Mouse (Mus musculus): ENCODE measurements around the gene Gabbr2. TPM values are rescaled to one million over a fixed set of nuclear protein-coding genes. Genes with fewer than 3 reads are reported as not detected.

The Gabbr2 gene
- polyA plus RNA-seq, 1 experiment, result not detected

- Histone ChIP-seq H3K4me3 (ENCODE audit: insufficient read depth, poor library complexity, severe bottlenecking) (no peak overlapping the region), H3K27me3 (ENCODE audit: control insufficient read depth, insufficient read depth, insufficient read length) (no peaks in the 10 kb centered on the region), H3K79me3 (ENCODE audit: low read depth) (no peaks in the 10 kb centered on the region), H3K79me2 (ENCODE audit: control insufficient read depth, insufficient read depth) (no peaks in the 10 kb centered on the region), H3ac (ENCODE audit: control insufficient read depth, insufficient read length, low read depth) (no peak overlapping the region), H3K36me3 (ENCODE audit: control insufficient read depth, insufficient read depth) (no peaks in the 10 kb centered on the region)
- TF ChIP-seq MAX (IDR thresholded peaks at IDR 0.05), result no peak
- no peak for TF ChIP-seq MYOG (IDR thresholded peaks at IDR 0.05; ENCODE audit: control insufficient read depth, extremely low read depth, insufficient read length)
- no peak for TF ChIP-seq FOSL1 (IDR thresholded peaks at IDR 0.05; ENCODE audit: insufficient read depth, low read length, poor library complexity, severe bottlenecking)
- no peak for TF ChIP-seq CEBPB (IDR thresholded peaks at IDR 0.05; ENCODE audit: low read depth)
- no peak for TF ChIP-seq USF1 (IDR thresholded peaks at IDR 0.05; ENCODE audit: low read depth)
- TF ChIP-seq CTCF (IDR thresholded peaks at IDR 0.05; ENCODE audit: control insufficient read depth, insufficient read depth, insufficient read length), result no peak
- no peak for TF ChIP-seq MYOD1 (IDR thresholded peaks at IDR 0.05; ENCODE audit: control insufficient read depth, insufficient read length, low read depth)
Measured at GRCm38 (mm10) chr4:47028791-47029190, 37.1 kb upstream of the Gabbr2 start.

DNA sequence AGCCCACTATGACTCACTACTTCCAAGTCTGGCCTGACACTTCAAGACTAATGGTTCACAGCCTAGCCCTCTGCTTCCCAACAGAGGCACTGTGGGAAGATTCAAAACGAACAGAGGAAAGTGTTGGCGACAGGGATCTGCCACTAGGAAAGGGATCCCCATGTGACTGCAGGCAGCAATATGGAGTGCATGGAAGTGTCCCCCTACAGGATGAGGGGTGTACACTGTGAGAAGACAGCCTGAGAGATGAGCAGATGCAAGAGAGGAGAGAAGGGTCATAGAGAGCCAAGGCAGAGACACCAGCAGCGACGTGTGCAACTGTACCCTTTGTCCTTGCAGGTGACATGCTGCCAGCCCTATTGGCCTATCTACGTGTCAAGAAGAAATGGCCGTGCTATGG, 32.3 kb upstream of the Gabbr2 start:
- Histone ChIP-seq H3K4me3 (ENCODE audit: insufficient read depth, poor library complexity, severe bottlenecking) (no peak overlapping the region), H3K27me3 (ENCODE audit: control insufficient read depth, insufficient read depth, insufficient read length) (no peaks in the 10 kb centered on the region), H3K36me3 (ENCODE audit: control insufficient read depth, insufficient read depth) (no peaks in the 10 kb centered on the region), H3K79me3 (ENCODE audit: low read depth) (no peaks in the 10 kb centered on the region), H3K79me2 (ENCODE audit: control insufficient read depth, insufficient read depth) (no peaks in the 10 kb centered on the region), H3ac (ENCODE audit: control insufficient read depth, insufficient read length, low read depth) (no peak overlapping the region)
- no peak for TF ChIP-seq MAX (IDR thresholded peaks at IDR 0.05)
- no peak for TF ChIP-seq CTCF (IDR thresholded peaks at IDR 0.05; ENCODE audit: control insufficient read depth, insufficient read depth, insufficient read length)
- TF ChIP-seq FOSL1 (IDR thresholded peaks at IDR 0.05; ENCODE audit: insufficient read depth, low read length, poor library complexity, severe bottlenecking), result no peak
- TF ChIP-seq MYOG (IDR thresholded peaks at IDR 0.05; ENCODE audit: control insufficient read depth, extremely low read depth, insufficient read length), result no peak
- no peak for TF ChIP-seq CEBPB (IDR thresholded peaks at IDR 0.05; ENCODE audit: low read depth)
- no peak for TF ChIP-seq USF1 (IDR thresholded peaks at IDR 0.05; ENCODE audit: low read depth)
- no peak for TF ChIP-seq MYOD1 (IDR thresholded peaks at IDR 0.05; ENCODE audit: control insufficient read depth, insufficient read length, low read depth)

DNA sequence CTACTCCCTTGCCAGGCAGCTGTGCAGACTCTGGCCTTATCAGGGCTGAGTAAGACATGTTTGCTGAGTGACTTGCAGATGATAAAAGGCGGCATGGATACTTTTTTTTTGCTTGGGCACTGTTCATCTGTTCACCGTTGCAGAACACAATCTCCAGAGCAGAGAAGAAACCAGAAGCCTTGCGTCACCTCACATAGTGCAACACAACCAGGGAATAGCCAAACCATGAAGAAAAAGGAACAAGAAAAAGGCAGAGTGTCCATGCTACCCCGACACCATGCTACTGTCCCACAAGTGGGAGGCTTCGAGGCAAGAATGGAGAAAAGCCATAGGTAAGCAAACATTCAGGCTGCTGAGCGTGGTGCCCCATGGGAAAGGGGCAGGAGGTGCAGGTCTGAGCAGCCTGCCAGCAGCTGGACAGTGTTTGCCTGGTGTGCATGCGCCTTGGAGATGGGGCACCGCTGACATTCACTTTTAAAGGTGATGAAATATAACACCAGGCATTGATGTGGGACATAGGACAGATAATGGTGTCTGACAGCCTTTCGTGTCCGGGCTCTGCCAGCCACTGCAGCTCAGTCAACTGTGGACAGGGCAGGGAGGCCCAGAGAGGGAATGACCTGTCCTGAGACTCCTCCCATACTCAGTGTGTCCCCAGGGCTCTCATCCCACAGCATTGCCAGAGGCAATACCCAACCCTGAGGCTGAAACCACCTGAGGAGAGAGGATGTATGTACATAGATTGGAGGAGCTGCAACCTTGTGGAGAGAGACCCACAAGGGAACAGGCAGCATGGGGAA, 31.3 kb upstream of the Gabbr2 start:
- Histone ChIP-seq H3K4me3 (ENCODE audit: insufficient read depth, poor library complexity, severe bottlenecking) (no peak overlapping the region), H3K36me3 (ENCODE audit: control insufficient read depth, insufficient read depth) (no peaks in the 10 kb centered on the region), H3K79me3 (ENCODE audit: low read depth) (no peaks in the 10 kb centered on the region), H3ac (ENCODE audit: control insufficient read depth, insufficient read length, low read depth) (no peak overlapping the region), H3K79me2 (ENCODE audit: control insufficient read depth, insufficient read depth) (no peaks in the 10 kb centered on the region), H3K27me3 (ENCODE audit: control insufficient read depth, insufficient read depth, insufficient read length) (no peaks in the 10 kb centered on the region)
- TF ChIP-seq CEBPB (IDR thresholded peaks at IDR 0.05; ENCODE audit: low read depth), result no peak
- no peak for TF ChIP-seq MYOG (IDR thresholded peaks at IDR 0.05; ENCODE audit: control insufficient read depth, extremely low read depth, insufficient read length)
- TF ChIP-seq MYOD1 (IDR thresholded peaks at IDR 0.05; ENCODE audit: control insufficient read depth, insufficient read length, low read depth), result no peak
- no peak for TF ChIP-seq CTCF (IDR thresholded peaks at IDR 0.05; ENCODE audit: control insufficient read depth, insufficient read depth, insufficient read length)
- TF ChIP-seq USF1 (IDR thresholded peaks at IDR 0.05; ENCODE audit: low read depth), result no peak
- TF ChIP-seq MAX (IDR thresholded peaks at IDR 0.05), result no peak
- TF ChIP-seq FOSL1 (IDR thresholded peaks at IDR 0.05; ENCODE audit: insufficient read depth, low read length, poor library complexity, severe bottlenecking), result no peak

DNA sequence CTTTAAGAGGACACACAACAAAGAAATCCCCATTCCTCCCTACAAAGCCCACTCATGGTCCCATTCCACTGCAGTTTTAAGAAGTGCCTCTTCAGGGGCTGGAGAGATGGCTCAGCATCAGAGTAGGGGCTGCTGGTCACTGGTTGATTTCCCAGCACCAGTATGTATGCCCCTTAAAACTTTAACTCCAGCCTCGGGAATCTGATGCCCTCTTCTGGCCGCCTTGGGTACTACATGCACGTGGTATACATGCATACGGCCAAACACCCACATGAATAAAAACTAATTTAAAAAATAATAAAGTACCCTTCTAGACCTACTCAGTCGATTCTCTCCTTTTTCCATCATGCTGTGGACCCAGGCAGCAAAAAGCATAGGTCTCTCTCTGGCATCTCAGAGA, 28.9 kb upstream of the Gabbr2 start:
- peak; percentile 17 for TF ChIP-seq MAX (IDR thresholded peaks at IDR 0.05)
- TF ChIP-seq MYOG (IDR thresholded peaks at IDR 0.05; ENCODE audit: control insufficient read depth, extremely low read depth, insufficient read length), result no peak
- Histone ChIP-seq H3K27me3 (ENCODE audit: control insufficient read depth, insufficient read depth, insufficient read length) (no peaks in the 10 kb centered on the region), H3K79me3 (ENCODE audit: low read depth) (no peaks in the 10 kb centered on the region), H3K36me3 (ENCODE audit: control insufficient read depth, insufficient read depth) (no peaks in the 10 kb centered on the region), H3K4me3 (ENCODE audit: insufficient read depth, poor library complexity, severe bottlenecking) (no peak overlapping the region), H3K79me2 (ENCODE audit: control insufficient read depth, insufficient read depth) (no peaks in the 10 kb centered on the region), H3ac (ENCODE audit: control insufficient read depth, insufficient read length, low read depth) (no peak overlapping the region)

DNA sequence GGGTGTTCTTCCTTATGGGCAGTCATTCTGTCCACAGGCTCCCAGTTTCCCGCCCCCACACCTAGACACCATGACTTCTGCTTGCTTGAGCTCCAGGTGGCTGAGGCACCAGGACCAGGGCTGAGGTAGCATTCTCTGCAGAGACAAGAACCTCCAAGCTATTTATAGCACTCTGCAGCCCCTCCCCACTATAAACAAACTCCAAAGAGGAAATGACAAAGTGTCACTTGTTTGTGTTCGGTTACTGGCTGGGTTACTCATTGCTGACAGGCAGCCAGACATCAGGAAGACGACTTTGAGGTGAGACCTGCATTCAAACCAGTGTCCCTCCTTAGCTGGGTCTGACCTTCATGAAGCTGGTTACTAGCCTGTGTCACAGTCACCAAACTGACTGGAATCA, 23.5 kb upstream of the Gabbr2 start:
- no peaks in the 10 kb centered on the region for H3K79me3 ChIP-seq (ENCODE audit: low read depth)
- H3K4me3 ChIP-seq (ENCODE audit: insufficient read depth, poor library complexity, severe bottlenecking), result no peak overlapping the region
- no peaks in the 10 kb centered on the region for H3K27me3 ChIP-seq (ENCODE audit: control insufficient read depth, insufficient read depth, insufficient read length)
- H3K36me3 ChIP-seq (ENCODE audit: control insufficient read depth, insufficient read depth), result no peaks in the 10 kb centered on the region
- TF ChIP-seq FOSL1 (IDR thresholded peaks at IDR 0.05; ENCODE audit: insufficient read depth, low read length, poor library complexity, severe bottlenecking) (no peak), USF1 (IDR thresholded peaks at IDR 0.05; ENCODE audit: low read depth) (no peak), MAX (IDR thresholded peaks at IDR 0.05) (no peak), CTCF (IDR thresholded peaks at IDR 0.05; ENCODE audit: control insufficient read depth, insufficient read depth, insufficient read length) (no peak)
- H3K79me2 ChIP-seq (ENCODE audit: control insufficient read depth, insufficient read depth), result no peaks in the 10 kb centered on the region
- no peak overlapping the region for H3ac ChIP-seq (ENCODE audit: control insufficient read depth, insufficient read length, low read depth)

- no peak overlapping the region for H3K4me3 ChIP-seq (ENCODE audit: insufficient read depth, poor library complexity, severe bottlenecking)
- H3K79me2 ChIP-seq (ENCODE audit: control insufficient read depth, insufficient read depth), result no peaks in the 10 kb centered on the region
- TF ChIP-seq MYOD1 (IDR thresholded peaks at IDR 0.05; ENCODE audit: control insufficient read depth, insufficient read length, low read depth) (no peak), CTCF (IDR thresholded peaks at IDR 0.05; ENCODE audit: control insufficient read depth, insufficient read depth, insufficient read length) (no peak), MAX (IDR thresholded peaks at IDR 0.05) (no peak), CEBPB (IDR thresholded peaks at IDR 0.05; ENCODE audit: low read depth) (no peak), USF1 (IDR thresholded peaks at IDR 0.05; ENCODE audit: low read depth) (no peak), MYOG (IDR thresholded peaks at IDR 0.05; ENCODE audit: control insufficient read depth, extremely low read depth, insufficient read length) (no peak), FOSL1 (IDR thresholded peaks at IDR 0.05; ENCODE audit: insufficient read depth, low read length, poor library complexity, severe bottlenecking) (no peak)
- no peaks in the 10 kb centered on the region for H3K79me3 ChIP-seq (ENCODE audit: low read depth)
- H3K27me3 ChIP-seq (ENCODE audit: control insufficient read depth, insufficient read depth, insufficient read length), result peaks cover 7% of the 10 kb centered on the region
- H3K36me3 ChIP-seq (ENCODE audit: control insufficient read depth, insufficient read depth), result no peaks in the 10 kb centered on the region
- no peak overlapping the region for H3ac ChIP-seq (ENCODE audit: control insufficient read depth, insufficient read length, low read depth)
Measured at GRCm38 (mm10) chr4:47012476-47012875, 20.8 kb upstream of the Gabbr2 start.

Data from C2C12 (cell line).